Mouse (Mus musculus) liver, embryonic 11.5 days (tissue): Measurements from ENCODE around the gene Trpm6. TPM values are rescaled to one million over a fixed set of nuclear protein-coding genes. Genes with fewer than 3 reads are reported as not detected.

Experiments
- ATAC-seq: fragments of 200-750 bp; cut with Nextera tagmentation; replicated peaks from 2 replicates; pipeline ENCODE4 v1.8.0; 2017; ENCODE audit warnings: moderate number of reproducible peaks, mild to moderate bottlenecking, moderate TSS enrichment, moderate library complexity; ENCODE audit not compliant: low FRiP score
- DNase-seq: peaks from one replicate; pipeline ENCODE4 v3.0.0-alpha.2; 2017; ENCODE audit warnings: low spot score
- H3K27ac ChIP-seq: fragments of 300-500 bp; sonication (generic); 2 replicates; pipeline ENCODE4 v1.5.1; 2014; ENCODE audit warnings: mild to moderate bottlenecking, low read depth, low read length, control low read depth
- H3K27me3 ChIP-seq: fragments of 300-500 bp; sonication (generic); replicated peaks from 2 replicates; pipeline ENCODE4 v1.6.1; 2014; ENCODE audit warnings: low read length, mixed read lengths; ENCODE audit not compliant: control insufficient read depth, insufficient read depth
- H3K36me3 ChIP-seq: fragments of 300-500 bp; sonication (generic); 2 replicates; pipeline ENCODE4 v1.6.1; 2014; ENCODE audit warnings: mild to moderate bottlenecking, low read length, moderate library complexity, mixed read lengths; ENCODE audit not compliant: control insufficient read depth, insufficient read depth
- H3K4me1 ChIP-seq: fragments of 300-500 bp; sonication (generic); replicated peaks from 2 replicates; pipeline ENCODE4 v1.6.1; 2014; ENCODE audit warnings: low read length, mixed read lengths; ENCODE audit not compliant: control insufficient read depth, insufficient read depth
- H3K4me2 ChIP-seq: fragments of 300-500 bp; sonication (generic); 2 replicates; pipeline ENCODE4 v1.6.1; 2014; ENCODE audit warnings: mild to moderate bottlenecking, control low read depth, moderate library complexity
- H3K4me3 ChIP-seq: fragments of 300-500 bp; sonication (generic); 2 replicates; pipeline ENCODE4 v1.5.1; 2014; ENCODE audit warnings: low read depth, low read length, control low read depth
- H3K9ac ChIP-seq: fragments of 300-500 bp; sonication (generic); 2 replicates; pipeline ENCODE4 v1.6.1; 2014; ENCODE audit warnings: low read depth, low read length, control low read depth
- H3K9me3 ChIP-seq: fragments of 300-500 bp; sonication (generic); 2 replicates; pipeline ENCODE4 v1.6.1; 2016; ENCODE audit warnings: low read length, inconsistent platforms, mixed read lengths; ENCODE audit not compliant: control insufficient read depth
- WGBS: fragments of 180-500 bp; shearing (Covaris S2); extraction: QIAGEN DNeasy Blood & Tissue Kit; methylation state at CpG from one replicate; pipeline ENCODE4 v1.1.7; 2014; 5-methylcytosine and 5-hydroxymethylcytosine counted together
- polyA plus RNA-seq: library from polyadenylated mRNA; unstranded; fragments of >200 nt; fragmentation: Nextera tagmentation; extraction: Ambion mirVana; gene quantifications from 2 replicates; pipeline ENCODE4 v1.2.1, GENCODE M21; 2014

The Trpm6 gene
- polyA plus RNA-seq, 1 experiment from 2014 or later = 0.15 TPM

DNA sequence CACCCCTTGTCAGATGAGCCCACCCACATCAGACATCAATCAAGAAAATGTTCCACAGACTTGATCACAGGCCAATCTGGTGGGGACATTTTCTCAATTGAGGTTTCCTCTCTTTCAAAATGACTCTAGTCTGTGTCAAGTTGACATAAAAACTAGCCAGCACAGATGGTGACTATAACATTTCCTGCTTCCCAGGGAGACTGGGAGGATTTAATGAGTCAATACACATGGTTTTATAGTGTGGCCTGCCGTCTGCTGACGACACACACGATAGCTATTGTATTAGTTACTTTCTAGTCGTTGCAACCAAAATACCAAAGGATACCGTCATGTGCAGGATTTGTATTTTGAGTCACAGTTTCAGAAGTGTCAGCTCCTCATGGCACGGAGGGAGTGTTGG, 191.6 kb downstream of the Trpm6 start:
- H3K4me1 ChIP-seq = no peaks in the 10 kb centered on the region
- no peaks in the 10 kb centered on the region for H3K27me3 ChIP-seq
- H3K27ac ChIP-seq = no peak overlapping the region
- no peak for DNase-seq
- no peak overlapping the region for H3K4me2 ChIP-seq
- H3K9me3 ChIP-seq = no peaks in the 10 kb centered on the region
- no peaks in the 10 kb centered on the region for H3K36me3 ChIP-seq
- H3K4me3 ChIP-seq = no peak overlapping the region
- WGBS = 80% methylated on average over 6 of the region's 6 CpGs
- H3K9ac ChIP-seq = no peak overlapping the region
- no peak for ATAC-seq

Other genes with a start within 250 kb of the Trpm6 start
- gene Ostf1, start 118.2 kb upstream of the Trpm6 start, polyA plus RNA-seq = 86.8 and 92.2 TPM in 2 replicates
- gene Nmrk1, start 118.0 kb upstream of the Trpm6 start, polyA plus RNA-seq = 12.4 and 12.5 TPM in 2 replicates
- gene Carnmt1, start 79.2 kb upstream of the Trpm6 start, polyA plus RNA-seq = 44.7 and 45.1 TPM in 2 replicates
- 53.3 and 56.5 TPM in 2 replicates for gene D030056L22Rik, start 36.8 kb upstream of the Trpm6 start, polyA plus RNA-seq